Mouse (Mus musculus) c-Kit-positive CD71-positive TER-119-positive erythroid progenitor cells, embryonic 14.5 days (primary cell): Measurements from ENCODE around the gene Myl10.
"Not testable (repeated sequence)": the region's sequence is repeated elsewhere in the genome, so short reads cannot be mapped to it uniquely, and the experiment has no call there.

Experiments used
- DNase-seq: peaks from one replicate; pipeline ENCODE4 v3.0.0-alpha.2; 2013; ENCODE audit warnings: low spot score

Myl10 gene

GRCm38 (mm10) chr5:136705532-136705931, 12.6 kb downstream of the Myl10 start:
- DNase-seq = peak; percentile 16

GRCm38 (mm10) chr5:136706803-136707202, 13.9 kb downstream of the Myl10 start:
- DNase-seq = peak; percentile 60

DNA sequence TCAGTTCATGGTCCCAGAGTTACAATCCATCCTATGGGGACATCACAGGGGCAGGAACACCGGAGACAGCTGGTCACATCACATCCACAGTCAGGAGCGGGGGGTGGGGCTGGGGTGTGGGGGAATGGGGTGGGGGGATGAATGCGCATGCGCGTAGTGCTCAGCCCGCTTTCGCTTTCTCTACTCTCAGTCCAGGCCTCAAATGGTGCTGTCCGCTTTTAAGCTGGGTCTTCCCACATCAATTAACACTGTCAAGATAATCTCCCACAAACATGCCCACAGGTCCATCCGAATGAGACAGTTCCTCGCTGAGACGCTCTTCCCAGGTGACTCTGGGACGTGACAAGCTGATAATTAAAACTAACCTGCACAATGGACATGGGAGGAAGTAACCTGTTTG, 15.2 kb downstream of the Myl10 start:
- no peak for DNase-seq

DNA sequence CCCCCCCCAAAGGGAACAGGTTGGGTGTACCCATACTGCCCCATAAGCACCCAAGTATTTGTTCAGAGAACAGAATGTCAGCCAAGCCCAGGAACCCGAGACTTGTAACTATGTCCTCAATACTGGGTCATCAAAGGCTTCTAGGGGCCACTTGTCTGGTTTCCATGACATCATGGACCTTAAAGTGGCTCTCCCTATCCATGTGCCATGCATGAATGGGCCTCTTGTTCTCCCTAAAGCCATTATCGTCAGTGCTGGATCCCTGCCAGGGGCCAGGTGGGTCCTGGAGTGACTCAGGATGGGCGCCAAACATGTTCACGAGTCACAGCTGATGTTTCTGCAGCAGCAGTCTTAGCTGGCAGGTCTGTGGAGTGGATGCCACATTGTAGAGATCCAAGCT, 17.8 kb downstream of the Myl10 start:
- DNase-seq = no peak

- no peak for DNase-seq
Observed at GRCm38 (mm10) chr5:136714232-136714875, 21.4 kb downstream of the Myl10 start.

DNA sequence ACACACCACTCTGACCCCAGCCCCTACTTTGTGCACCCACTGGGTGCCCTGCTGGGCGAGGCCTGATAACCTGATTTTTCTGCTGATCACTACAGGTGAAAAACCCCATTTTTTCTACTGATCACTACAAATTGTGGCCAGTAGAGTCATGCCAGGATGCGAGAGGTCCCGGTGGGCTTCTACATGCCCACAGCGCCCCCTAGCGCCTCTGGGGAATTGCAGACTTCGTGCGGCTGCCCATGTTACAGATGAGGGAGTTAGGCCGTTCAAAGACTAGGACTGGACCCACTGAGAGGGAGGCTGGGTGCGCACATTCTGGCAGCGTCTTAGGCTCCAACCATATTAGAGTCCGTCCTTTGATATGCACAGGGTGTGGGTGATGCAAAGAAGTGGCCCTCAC, 21.9 kb downstream of the Myl10 start:
- DNase-seq = peak; percentile 14

DNA sequence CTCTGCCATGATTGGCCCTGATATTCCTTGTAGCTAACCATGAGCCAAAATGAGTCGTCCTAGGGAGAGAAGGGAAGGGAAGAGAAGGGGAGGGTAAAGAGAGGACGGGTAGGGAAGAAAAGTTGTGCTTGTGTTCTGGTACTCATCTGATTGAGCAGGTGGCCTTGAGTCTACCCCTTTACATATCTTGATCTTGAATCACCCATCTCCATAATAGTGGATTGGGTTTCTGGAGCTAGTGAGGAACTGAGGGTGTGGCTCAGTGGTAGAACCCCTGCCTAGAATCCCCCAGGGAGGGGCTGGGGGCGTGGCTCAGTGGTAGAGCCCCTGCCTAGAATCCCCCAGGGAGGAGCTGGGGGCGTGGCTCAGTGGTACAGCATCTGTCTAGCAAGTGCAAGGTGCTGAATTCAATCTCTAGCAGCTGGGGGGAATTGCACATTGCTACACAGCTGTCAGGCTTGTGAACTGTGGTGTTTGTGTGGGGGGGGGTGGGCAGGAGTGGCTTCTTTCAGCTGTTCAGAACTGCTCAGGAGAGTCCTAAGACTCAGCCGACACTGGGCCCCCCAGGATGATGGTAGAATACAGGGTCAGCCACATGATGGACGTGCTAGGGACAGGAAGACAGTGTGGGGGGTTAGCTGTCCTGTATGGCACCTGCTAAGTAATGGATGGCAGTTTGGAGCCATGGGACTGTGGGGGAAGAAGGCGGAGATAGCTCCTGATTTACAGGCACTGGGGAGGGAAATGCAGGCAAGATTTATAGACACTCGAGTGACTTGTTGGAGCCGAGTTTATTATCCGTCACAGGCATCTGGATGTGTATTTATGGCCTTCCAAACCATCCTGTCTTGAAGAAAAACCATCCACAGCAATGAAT, 24.0 kb downstream of the Myl10 start:
- DNase-seq = no peak

GRCm38 (mm10) chr5:136717573-136717854, 24.6 kb downstream of the Myl10 start:
- no peak for DNase-seq

DNA sequence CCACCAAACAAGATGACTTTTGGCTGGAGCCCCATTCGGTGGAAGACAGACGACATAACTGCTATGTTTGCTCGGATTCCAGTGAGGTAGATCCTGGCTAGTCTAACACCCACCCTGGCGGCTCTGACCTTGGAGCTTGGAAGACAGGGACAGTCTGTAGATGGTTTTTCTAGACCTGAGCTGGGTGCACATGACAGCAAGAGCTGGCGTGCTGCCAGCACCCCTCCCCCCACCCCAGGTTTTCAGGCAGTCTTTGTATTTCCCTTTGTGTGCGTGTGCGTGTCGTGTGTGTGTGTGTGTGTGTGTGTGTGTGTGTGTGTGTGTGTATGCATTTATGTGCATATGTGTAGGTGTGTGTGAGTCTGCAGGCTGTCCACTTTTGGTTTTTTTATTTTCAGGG, 25.7 kb downstream of the Myl10 start:
- no peak for DNase-seq

DNA sequence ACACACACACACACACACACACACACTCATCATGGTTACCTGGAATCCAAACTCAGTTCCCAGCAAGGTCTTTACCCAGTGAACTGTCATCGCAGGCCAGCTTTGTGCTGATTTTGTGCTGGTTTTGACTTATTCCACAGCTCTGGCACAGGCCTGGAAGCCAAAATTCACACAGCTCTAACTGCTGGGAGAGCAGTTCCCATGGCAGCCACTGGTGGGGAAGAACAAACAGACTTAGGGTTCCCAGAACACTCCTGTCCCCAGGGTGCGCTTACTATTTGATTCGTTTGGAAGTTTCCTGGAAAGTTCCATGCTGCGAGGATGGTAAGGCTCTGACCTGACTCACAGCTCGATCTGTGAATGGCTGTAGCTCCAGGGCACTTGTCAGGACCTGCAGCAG, 28.6 kb downstream of the Myl10 start:
- DNase-seq = no peak

- DNase-seq = not testable (repeated sequence)
Observed at GRCm38 (mm10) chr5:136726271-136726670, 33.3 kb downstream of the Myl10 start.

GRCm38 (mm10) chr5:136738918-136739317, 46.0 kb downstream of the Myl10 start:
- DNase-seq = no peak

GRCm38 (mm10) chr5:136746596-136746995, 53.6 kb downstream of the Myl10 start:
- no peak for DNase-seq
